Mouse (Mus musculus): ENCODE results near the gene Pdgfra. TPM values are rescaled to one million over a fixed set of nuclear protein-coding genes. Genes with fewer than 3 reads are reported as not detected.

Pdgfra gene
- 0.39 TPM in 1 of 2 replicates, not detected in the other for total RNA-seq (2014; fragmentation: Nextera tagmentation)
- total RNA-seq (2017), result 0.60 and 0.64 TPM in 2 replicates
- polyA plus RNA-seq (2012), result not detected in 2 replicates

GRCm38 (mm10) chr5:75152021-75152425 lies at the start of gene Pdgfra:
Gene Pdgfra (plus strand): TSS chr5:75152292.
- peaks cover 15% of the 10 kb centered on the region for H3K4me1 ChIP-seq (ENCODE audit: insufficient read depth, low read depth, low read length)

GRCm38 (mm10) chr5:75106511-75106910 lies 45.6 kb upstream of the Pdgfra start:
- TF ChIP-seq GATA1 (IDR thresholded peaks at IDR 0.05; ENCODE audit: borderline replicate concordance, low read length), result no peak
- TF ChIP-seq CTCF (IDR thresholded peaks at IDR 0.05; ENCODE audit: low read depth, low read length), result no peak
- TF ChIP-seq POLR2AphosphoS5 (IDR thresholded peaks at IDR 0.05; ENCODE audit: insufficient replicate concordance, low read depth, low read length), result no peak
- ATAC-seq (ENCODE audit: extremely low read depth, insufficient number of reproducible peaks, low FRiP score, poor library complexity, severe bottlenecking) (no peak), DNase-seq (ENCODE audit: low spot score) (no peak)

More at GRCm38 (mm10) chr5:75152021-75152425, at the start of gene Pdgfra:
- Histone ChIP-seq H3K27me3 (ENCODE audit: insufficient read depth, low read length) (peaks cover 87% of the 10 kb centered on the region), H3K9me3 (replicated peaks) (no peaks in the 10 kb centered on the region), H3K4me3 (ENCODE audit: low read depth, low read length) (no peak within 1 kb of the TSS), H3K36me3 (replicated peaks) (no peaks in the 10 kb centered on the region)
- TF ChIP-seq GATA1 (IDR thresholded peaks at IDR 0.05; ENCODE audit: borderline replicate concordance, low read length), result no peak
- no peak for TF ChIP-seq GATA2 (IDR thresholded peaks at IDR 0.05; ENCODE audit: borderline replicate concordance, low read depth, low read length)
- no peak for TF ChIP-seq POLR2AphosphoS5 (IDR thresholded peaks at IDR 0.05; ENCODE audit: insufficient replicate concordance, low read depth, low read length)
- no peak for TF ChIP-seq CTCF (IDR thresholded peaks at IDR 0.05; ENCODE audit: low read depth, low read length)
- no peak for TF ChIP-seq TAL1 (conservative IDR thresholded peaks at IDR 0.05; ENCODE audit: low read depth, low read length)
- no peak for ATAC-seq (ENCODE audit: extremely low read depth, insufficient number of reproducible peaks, low FRiP score, poor library complexity, severe bottlenecking)
- DNase-seq (ENCODE audit: low spot score), result no peak

GRCm38 (mm10) chr5:75109368-75109767 lies 42.7 kb upstream of the Pdgfra start:
- Histone ChIP-seq H3K4me1 (ENCODE audit: insufficient read depth, low read depth, low read length) (no peaks in the 10 kb centered on the region), H3K27me3 (ENCODE audit: insufficient read depth, low read length) (peaks cover 16% of the 10 kb centered on the region), H3K9me3 (replicated peaks) (no peaks in the 10 kb centered on the region), H3K4me3 (ENCODE audit: low read depth, low read length) (no peak overlapping the region), H3K36me3 (replicated peaks) (no peaks in the 10 kb centered on the region)
- DNase-seq (ENCODE audit: low spot score) (no peak), ATAC-seq (ENCODE audit: extremely low read depth, insufficient number of reproducible peaks, low FRiP score, poor library complexity, severe bottlenecking) (no peak)
- TF ChIP-seq CTCF (IDR thresholded peaks at IDR 0.05; ENCODE audit: low read depth, low read length), result no peak
- no peak for TF ChIP-seq TAL1 (conservative IDR thresholded peaks at IDR 0.05; ENCODE audit: low read depth, low read length)
- TF ChIP-seq GATA2 (IDR thresholded peaks at IDR 0.05; ENCODE audit: borderline replicate concordance, low read depth, low read length), result no peak
- no peak for TF ChIP-seq POLR2AphosphoS5 (IDR thresholded peaks at IDR 0.05; ENCODE audit: insufficient replicate concordance, low read depth, low read length)

More at GRCm38 (mm10) chr5:75106511-75106910, 45.6 kb upstream of the Pdgfra start:
- peaks cover 13% of the 10 kb centered on the region for H3K27me3 ChIP-seq (ENCODE audit: insufficient read depth, low read length)
- no peaks in the 10 kb centered on the region for H3K36me3 ChIP-seq (replicated peaks)
- no peaks in the 10 kb centered on the region for H3K9me3 ChIP-seq (replicated peaks)
- no peaks in the 10 kb centered on the region for H3K4me1 ChIP-seq (ENCODE audit: insufficient read depth, low read depth, low read length)
- H3K4me3 ChIP-seq (ENCODE audit: low read depth, low read length), result no peak overlapping the region

- Histone ChIP-seq H3K4me1 (ENCODE audit: insufficient read depth, low read depth, low read length) (no peaks in the 10 kb centered on the region), H3K9me3 (replicated peaks) (no peaks in the 10 kb centered on the region), H3K4me3 (ENCODE audit: low read depth, low read length) (no peak overlapping the region), H3K36me3 (replicated peaks) (no peaks in the 10 kb centered on the region), H3K27me3 (ENCODE audit: insufficient read depth, low read length) (peaks cover 16% of the 10 kb centered on the region)
- DNase-seq (ENCODE audit: low spot score) (no peak), ATAC-seq (ENCODE audit: extremely low read depth, insufficient number of reproducible peaks, low FRiP score, poor library complexity, severe bottlenecking) (no peak)
- TF ChIP-seq GATA2 (IDR thresholded peaks at IDR 0.05; ENCODE audit: borderline replicate concordance, low read depth, low read length) (no peak), POLR2AphosphoS5 (IDR thresholded peaks at IDR 0.05; ENCODE audit: insufficient replicate concordance, low read depth, low read length) (no peak), GATA1 (IDR thresholded peaks at IDR 0.05; ENCODE audit: borderline replicate concordance, low read length) (no peak), TAL1 (conservative IDR thresholded peaks at IDR 0.05; ENCODE audit: low read depth, low read length) (no peak), CTCF (IDR thresholded peaks at IDR 0.05; ENCODE audit: low read depth, low read length) (no peak)
These were observed 40.3 kb upstream of the Pdgfra start for GRCm38 (mm10) chr5:75111781-75112180.

GRCm38 (mm10) chr5:75118840-75119239 lies 33.3 kb upstream of the Pdgfra start:
- no peak overlapping the region for H3K4me3 ChIP-seq (ENCODE audit: low read depth, low read length)
- no peaks in the 10 kb centered on the region for H3K4me1 ChIP-seq (ENCODE audit: insufficient read depth, low read depth, low read length)
- TF ChIP-seq CTCF (IDR thresholded peaks at IDR 0.05; ENCODE audit: low read depth, low read length) (peak; percentile 66), POLR2AphosphoS5 (IDR thresholded peaks at IDR 0.05; ENCODE audit: insufficient replicate concordance, low read depth, low read length) (no peak), GATA2 (IDR thresholded peaks at IDR 0.05; ENCODE audit: borderline replicate concordance, low read depth, low read length) (no peak), GATA1 (IDR thresholded peaks at IDR 0.05; ENCODE audit: borderline replicate concordance, low read length) (no peak), TAL1 (conservative IDR thresholded peaks at IDR 0.05; ENCODE audit: low read depth, low read length) (no peak)
- DNase-seq (ENCODE audit: low spot score) (peak; percentile 8), ATAC-seq (ENCODE audit: extremely low read depth, insufficient number of reproducible peaks, low FRiP score, poor library complexity, severe bottlenecking) (no peak)
- no peaks in the 10 kb centered on the region for H3K9me3 ChIP-seq (replicated peaks)
- no peaks in the 10 kb centered on the region; the same call in 1 of the 2 replicates for H3K27me3 ChIP-seq (ENCODE audit: insufficient read depth, low read length)
- H3K36me3 ChIP-seq (replicated peaks), result no peaks in the 10 kb centered on the region

- H3K27me3 ChIP-seq (ENCODE audit: insufficient read depth, low read length), result peaks cover 2% of the 10 kb centered on the region; the same call in 1 of the 2 replicates
- no peak for DNase-seq (ENCODE audit: low spot score)
- TF ChIP-seq POLR2AphosphoS5 (IDR thresholded peaks at IDR 0.05; ENCODE audit: insufficient replicate concordance, low read depth, low read length) (no peak), GATA1 (IDR thresholded peaks at IDR 0.05; ENCODE audit: borderline replicate concordance, low read length) (no peak), TAL1 (conservative IDR thresholded peaks at IDR 0.05; ENCODE audit: low read depth, low read length) (no peak), CTCF (IDR thresholded peaks at IDR 0.05; ENCODE audit: low read depth, low read length) (no peak), GATA2 (IDR thresholded peaks at IDR 0.05; ENCODE audit: borderline replicate concordance, low read depth, low read length) (no peak)
- no peak for ATAC-seq (ENCODE audit: extremely low read depth, insufficient number of reproducible peaks, low FRiP score, poor library complexity, severe bottlenecking)
- H3K9me3 ChIP-seq (replicated peaks), result no peaks in the 10 kb centered on the region
- no peaks in the 10 kb centered on the region for H3K4me1 ChIP-seq (ENCODE audit: insufficient read depth, low read depth, low read length)
- H3K4me3 ChIP-seq (ENCODE audit: low read depth, low read length), result no peak overlapping the region
- no peaks in the 10 kb centered on the region for H3K36me3 ChIP-seq (replicated peaks)
These were observed 30.4 kb upstream of the Pdgfra start for GRCm38 (mm10) chr5:75121646-75122045.

All from G1E (cell line).